9 mouse cellular contexts compared by ENCODE assay signal in genomic region chr10:78392072-78392471, GRCm38 (mm10). TPM values are rescaled to one million over a fixed set of nuclear protein-coding genes. Genes with fewer than 3 reads are reported as not detected.
A peak's percentile ranks its signal among the peaks of the same experiment; 100 is the strongest.
DNase-seq lines count a peak whose midpoint lies in the region; ATAC-seq and TF ChIP-seq lines count a peak whose summit lies in the region.
"Had no signal": no experiment of that assay in that cellular context is flagged by ENCODE, and none has a peak within 500 bp of the region (broad histone marks: within the 10 kb centered on the region; RNA-seq: fewer than 3 reads in every experiment).

No protein-coding gene starts in this region.

- peak overlapping the region; percentile 17; the same call in 1 of the 2 replicates for H3K4me3 ChIP-seq in embryonic facial prominence, embryonic 10.5 days
- no peak overlapping the region for H3K4me3 ChIP-seq in kidney, postnatal 0 days (replicated peaks; ENCODE audit: low read depth, low read length)
- H3K4me3 ChIP-seq in liver, embryonic 11.5 days (ENCODE audit: low read depth, low read length) = no peak overlapping the region
- no peak overlapping the region for H3K4me3 ChIP-seq in neural tube, embryonic 15.5 days (replicated peaks)
- H3K4me3 ChIP-seq: erythroblast, embryonic 14.5 days had no signal

- H3K9ac ChIP-seq in kidney, postnatal 0 days (ENCODE audit: low read depth, low read length) = 0 out of 2 replicates have a peak overlapping the region, but pooled peaks have one; percentile 3
- H3K9ac ChIP-seq in liver, embryonic 11.5 days (ENCODE audit: low read depth, low read length) = peak overlapping the region; percentile 32; the same call in 1 of the 2 replicates
- H3K9ac ChIP-seq in neural tube, embryonic 15.5 days (replicated peaks) = no peak overlapping the region

- peaks cover 53% of the 10 kb centered on the region for H3K27me3 ChIP-seq in embryonic facial prominence, embryonic 10.5 days (replicated peaks; ENCODE audit: low read depth, poor library complexity, severe bottlenecking)
- no peaks in the 10 kb centered on the region for H3K27me3 ChIP-seq in kidney, postnatal 0 days (ENCODE audit: insufficient read depth, low read length)
- H3K27me3 ChIP-seq in liver, embryonic 11.5 days (replicated peaks; ENCODE audit: control insufficient read depth, insufficient read depth, low read length) = peaks cover 29% of the 10 kb centered on the region
- H3K27me3 ChIP-seq in neural tube, embryonic 15.5 days (replicated peaks) = peaks cover 41% of the 10 kb centered on the region

- no peak overlapping the region for H3K27ac ChIP-seq in embryonic facial prominence, embryonic 10.5 days (replicated peaks)
- H3K27ac ChIP-seq in kidney, postnatal 0 days = no peak overlapping the region
- H3K27ac ChIP-seq in liver, embryonic 11.5 days (ENCODE audit: low read depth, low read length) = no peak overlapping the region
- H3K27ac ChIP-seq in neural tube, embryonic 15.5 days (replicated peaks) = no peak overlapping the region

- TF ChIP-seq CTCF in kidney, postnatal 0 days (IDR thresholded peaks at IDR 0.05; ENCODE audit: low read depth) = peak; percentile 93

- H3K4me1 ChIP-seq in embryonic facial prominence, embryonic 10.5 days = peaks cover 22% of the 10 kb centered on the region
- H3K4me1 ChIP-seq in kidney, postnatal 0 days (replicated peaks; ENCODE audit: insufficient read depth, low read length) = 0 out of 2 replicates have a peak, but pooled peaks cover 4% of the 10 kb centered on the region
- 0 out of 2 replicates have a peak, but pooled peaks cover 2% of the 10 kb centered on the region for H3K4me1 ChIP-seq in liver, embryonic 11.5 days (replicated peaks; ENCODE audit: control insufficient read depth, insufficient read depth, low read length)
- peaks cover 37% of the 10 kb centered on the region for H3K4me1 ChIP-seq in neural tube, embryonic 15.5 days

- no peak overlapping the region; the same call in 1 of the 2 replicates for H3K4me2 ChIP-seq in kidney, postnatal 0 days (ENCODE audit: low read length)
- peak overlapping the region; percentile 36; the same call in 1 of the 2 replicates for H3K4me2 ChIP-seq in liver, embryonic 11.5 days
- peak overlapping the region; percentile 25 for H3K4me2 ChIP-seq in neural tube, embryonic 15.5 days

- no peaks in the 10 kb centered on the region for H3K36me3 ChIP-seq in embryonic facial prominence, embryonic 10.5 days (replicated peaks)
- no peaks in the 10 kb centered on the region for H3K36me3 ChIP-seq in kidney, postnatal 0 days (ENCODE audit: insufficient read depth, low read length)
- H3K36me3 ChIP-seq in liver, embryonic 11.5 days (ENCODE audit: control insufficient read depth, insufficient read depth, low read length) = no peaks in the 10 kb centered on the region
- no peaks in the 10 kb centered on the region for H3K36me3 ChIP-seq in neural tube, embryonic 15.5 days

- DNase-seq in B cell, adult 2 months = peak; percentile 88
- DNase-seq in adrenal gland, postnatal 10 days = peak; percentile 92
- peak; percentile 82 for DNase-seq in embryonic facial prominence, embryonic 10.5 days (ENCODE audit: low spot score)
- peak; percentile 77 for DNase-seq in heart, adult 8-10 months (ENCODE audit: low spot score)
- peak; percentile 79 for DNase-seq in kidney, postnatal 0 days (ENCODE audit: low spot score)
- peak; percentile 75 for DNase-seq in liver, embryonic 11.5 days (ENCODE audit: low spot score)
- peak; percentile 76 for DNase-seq in testis, postnatal 14 days (ENCODE audit: low spot score)

- 2% methylated on average over 18 of the region's 18 CpGs for WGBS in embryonic facial prominence, embryonic 10.5 days
- WGBS in kidney, postnatal 0 days = 3% methylated on average over 18 of the region's 18 CpGs
- WGBS in liver, embryonic 11.5 days = 2% methylated on average over 18 of the region's 18 CpGs
- WGBS in neural tube, embryonic 15.5 days = 3% methylated on average over 18 of the region's 18 CpGs

- no peaks in the 10 kb centered on the region for H3K9me3 ChIP-seq in embryonic facial prominence, embryonic 10.5 days
- no peaks in the 10 kb centered on the region for H3K9me3 ChIP-seq in kidney, postnatal 0 days (replicated peaks; ENCODE audit: low read length)
- no peaks in the 10 kb centered on the region for H3K9me3 ChIP-seq in liver, embryonic 11.5 days (ENCODE audit: control insufficient read depth, low read length)
- no peaks in the 10 kb centered on the region for H3K9me3 ChIP-seq in neural tube, embryonic 15.5 days (replicated peaks)

- ATAC-seq in kidney, postnatal 0 days (replicated peaks; ENCODE audit: low FRiP score, low read depth) = peak; percentile 55
- peak; percentile 66 for ATAC-seq in liver, embryonic 11.5 days (replicated peaks; ENCODE audit: low FRiP score)
- ATAC-seq in neural tube, embryonic 15.5 days (ENCODE audit: low FRiP score) = no peak

RNA-seq across cellular contexts. Expression of gene Rrp1, which starts 20.8 kb away (rescaled TPM):
- total RNA-seq in adrenal gland, postnatal 10 days (2021) = 100 to 1,000 TPM; 186 to 194 TPM
- 358 and 365 TPM in 2 replicates for polyA plus RNA-seq in embryonic facial prominence, embryonic 10.5 days (2016; fragmentation: Nextera tagmentation; extraction: Ambion mirVana)
- total RNA-seq in heart, adult 8-10 months (2022) = 100 to 1,000 TPM in 2 of 4 experiments, 10 to 100 TPM in 2; 87.2 to 106 (median 96.3) TPM
- 232 and 262 TPM in 2 replicates for polyA plus RNA-seq in kidney, postnatal 0 days (2015; fragmentation: Nextera tagmentation; extraction: Ambion mirVana)
- polyA plus RNA-seq in liver, embryonic 11.5 days (2014; fragmentation: Nextera tagmentation; extraction: Ambion mirVana) = 277 and 293 TPM in 2 replicates
- polyA plus RNA-seq in neural tube, embryonic 15.5 days (2015; fragmentation: Nextera tagmentation; extraction: Ambion mirVana) = 413 and 414 TPM in 2 replicates

RNA-seq across cellular contexts. Expression of gene Cstb, which starts 33.4 kb away (rescaled TPM):
- total RNA-seq in adrenal gland, postnatal 10 days (2021) = 100 to 1,000 TPM; 130 to 150 TPM
- 142 and 149 TPM in 2 replicates for polyA plus RNA-seq in embryonic facial prominence, embryonic 10.5 days (2016; fragmentation: Nextera tagmentation; extraction: Ambion mirVana)
- 10 to 100 TPM; 16.4 to 26.2 (median 24.4) TPM for total RNA-seq in heart, adult 8-10 months (2022)
- 402 and 433 TPM in 2 replicates for polyA plus RNA-seq in kidney, postnatal 0 days (2015; fragmentation: Nextera tagmentation; extraction: Ambion mirVana)
- 134 and 148 TPM in 2 replicates for polyA plus RNA-seq in liver, embryonic 11.5 days (2014; fragmentation: Nextera tagmentation; extraction: Ambion mirVana)
- 97.0 and 207 TPM in 2 replicates for polyA plus RNA-seq in neural tube, embryonic 15.5 days (2015; fragmentation: Nextera tagmentation; extraction: Ambion mirVana)

RNA-seq across cellular contexts. Expression of gene Agpat3, which starts 39.8 kb away (rescaled TPM):
- total RNA-seq in adrenal gland, postnatal 10 days (2021) = 100 to 1,000 TPM; 327 to 351 TPM
- polyA plus RNA-seq in embryonic facial prominence, embryonic 10.5 days (2016; fragmentation: Nextera tagmentation; extraction: Ambion mirVana) = 32.8 and 39.8 TPM in 2 replicates
- total RNA-seq in heart, adult 8-10 months (2022) = 100 to 1,000 TPM; 206 to 254 (median 219) TPM
- 140 and 144 TPM in 2 replicates for polyA plus RNA-seq in kidney, postnatal 0 days (2015; fragmentation: Nextera tagmentation; extraction: Ambion mirVana)
- polyA plus RNA-seq in liver, embryonic 11.5 days (2014; fragmentation: Nextera tagmentation; extraction: Ambion mirVana) = 28.7 and 32.8 TPM in 2 replicates
- 77.4 and 77.6 TPM in 2 replicates for polyA plus RNA-seq in neural tube, embryonic 15.5 days (2015; fragmentation: Nextera tagmentation; extraction: Ambion mirVana)
